Mouse (Mus musculus) cortical plate, adult 2 months (tissue): ENCODE results near the gene Map3k5.

Experiments
- CTCF ChIP-seq: fragments of 200-500 bp; IDR thresholded peaks from 2 replicates; pipeline ENCODE4 v1.5.1; 2011; ENCODE audit warnings: mild to moderate bottlenecking, control low read depth, low read length; ENCODE audit not compliant: insufficient read depth; ENCODE audit errors: extremely low read depth
- POLR2A ChIP-seq: fragments of 200-500 bp; IDR thresholded peaks from 2 replicates; pipeline ENCODE4 v1.6.1; 2011; ENCODE audit warnings: mild to moderate bottlenecking, low read length, control low read depth; ENCODE audit not compliant: insufficient read depth; ENCODE audit errors: extremely low read depth

GRCm38 (mm10) chr10:20021256-20021655 lies 87.0 kb downstream of the Map3k5 start:
- TF ChIP-seq CTCF: no peak
- no peak for TF ChIP-seq POLR2A
